Mouse (Mus musculus): ENCODE data around the gene Zfp689. TPM values are rescaled to one million over a fixed set of nuclear protein-coding genes. Genes with fewer than 3 reads are reported as not detected.
"Not testable (repeated sequence)": the region's sequence is repeated elsewhere in the genome, so short reads cannot be mapped to it uniquely, and the experiment has no call there.

Zfp689 gene
- polyA plus RNA-seq, 1 experiment from 2014 or later: 11.7 TPM

DNA sequence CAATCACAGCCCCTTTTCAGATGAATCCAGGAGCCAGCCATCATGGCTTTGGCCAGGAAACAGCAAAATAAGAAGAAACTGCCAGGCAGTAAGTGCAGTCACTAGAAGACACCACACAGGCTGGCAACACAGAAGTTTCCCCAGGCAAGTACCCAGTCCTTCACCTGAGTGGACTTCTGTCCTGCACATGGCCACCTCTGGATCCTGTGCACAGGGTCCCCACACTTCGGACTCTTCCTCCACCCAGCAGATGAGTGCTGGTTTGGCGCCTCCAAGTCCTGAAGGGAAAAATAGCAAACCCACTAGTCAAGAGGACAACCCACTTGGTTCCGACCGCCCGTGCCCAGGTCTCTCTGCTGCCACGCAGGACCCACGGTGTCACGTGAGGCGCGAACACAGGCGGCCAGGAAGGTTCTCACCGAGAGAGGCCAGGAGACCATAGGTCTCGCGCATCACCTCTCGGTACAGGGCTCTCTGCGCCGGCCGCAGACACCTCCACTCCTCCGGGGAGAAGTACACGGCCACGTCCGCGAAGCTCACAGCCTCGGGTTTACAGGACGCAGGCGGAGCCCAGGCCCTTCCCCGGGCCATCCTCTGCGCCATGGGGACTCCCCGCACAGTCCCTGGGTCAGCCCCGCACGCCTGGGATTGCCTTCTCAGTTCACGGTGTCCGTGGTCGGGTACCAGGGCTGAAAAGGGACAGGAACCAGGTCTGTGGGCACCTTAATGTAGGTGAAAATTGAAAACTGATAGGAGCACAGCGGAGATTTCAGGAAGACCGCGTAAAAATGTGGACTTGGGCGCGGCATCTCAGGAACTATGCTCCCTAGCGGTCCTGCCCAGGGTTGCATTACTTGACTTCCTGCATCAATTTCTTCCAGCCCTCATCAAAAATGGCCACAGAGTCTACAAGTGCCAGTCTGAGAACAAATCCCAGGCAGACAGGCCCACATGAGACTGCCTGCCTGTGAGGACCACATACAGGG, 42.7 kb downstream of the Zfp689 start, which contains the start of gene Zfp764:
TSS of gene Zfp764 (minus strand) at position 821 of the 986 bp plus-strand sequence.
- WGBS: 7% methylated on average over 36 of the region's 40 CpGs
- not testable (repeated sequence) for H3K27me3 ChIP-seq (ENCODE audit: control insufficient read depth, insufficient read depth, low read length); H3K27ac ChIP-seq (replicated peaks; ENCODE audit: low read depth, low read length); H3K9me3 ChIP-seq (replicated peaks; ENCODE audit: control insufficient read depth, low read length); H3K36me3 ChIP-seq (replicated peaks; ENCODE audit: control insufficient read depth, insufficient read depth, low read depth, low read length); H3K4me1 ChIP-seq (ENCODE audit: control insufficient read depth, insufficient read depth, low read length)
- peak within 1 kb of the TSS; percentile 82 for H3K4me2 ChIP-seq (ENCODE audit: low read depth, low read length)
- H3K4me3 ChIP-seq (ENCODE audit: low read depth, low read length): peak within 1 kb of the TSS; percentile 42
- peak within 1 kb of the TSS; percentile 75 for H3K9ac ChIP-seq (replicated peaks; ENCODE audit: low read length)
- ATAC-seq (replicated peaks; ENCODE audit: insufficient number of reproducible peaks, low FRiP score, low TSS enrichment, low read depth) (peak; percentile 81), DNase-seq (ENCODE audit: low spot score) (peak; percentile 92)

DNA sequence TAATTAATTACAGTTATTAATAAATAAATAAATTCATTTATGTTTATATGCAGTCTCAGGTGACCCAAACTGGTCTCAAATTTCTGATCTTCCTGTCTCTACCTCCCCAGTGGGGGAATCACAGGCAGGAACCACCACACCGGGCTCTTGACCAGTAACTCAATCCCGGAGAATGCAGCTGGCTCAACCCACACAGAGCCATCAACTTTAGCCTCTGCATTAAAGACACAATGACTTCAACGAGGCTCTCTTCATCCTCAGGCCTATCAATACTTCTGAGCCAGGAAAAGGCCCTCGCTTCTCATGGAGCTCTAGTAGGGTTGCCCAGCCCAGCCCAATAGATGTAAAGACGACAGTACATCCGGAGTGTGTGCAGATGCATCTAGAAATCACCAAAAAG, 44.9 kb downstream of the Zfp689 start:
- not testable (repeated sequence) for H3K9ac ChIP-seq (replicated peaks; ENCODE audit: low read length); H3K27ac ChIP-seq (replicated peaks; ENCODE audit: low read depth, low read length); H3K4me2 ChIP-seq (ENCODE audit: low read depth, low read length); H3K36me3 ChIP-seq (replicated peaks; ENCODE audit: control insufficient read depth, insufficient read depth, low read depth, low read length); H3K9me3 ChIP-seq (replicated peaks; ENCODE audit: control insufficient read depth, low read length); ATAC-seq (replicated peaks; ENCODE audit: insufficient number of reproducible peaks, low FRiP score, low TSS enrichment, low read depth); H3K4me1 ChIP-seq (ENCODE audit: control insufficient read depth, insufficient read depth, low read length); H3K4me3 ChIP-seq (ENCODE audit: low read depth, low read length); DNase-seq (ENCODE audit: low spot score); H3K27me3 ChIP-seq (ENCODE audit: control insufficient read depth, insufficient read depth, low read length)
- 93% methylated on average over 6 of the region's 6 CpGs for WGBS

DNA sequence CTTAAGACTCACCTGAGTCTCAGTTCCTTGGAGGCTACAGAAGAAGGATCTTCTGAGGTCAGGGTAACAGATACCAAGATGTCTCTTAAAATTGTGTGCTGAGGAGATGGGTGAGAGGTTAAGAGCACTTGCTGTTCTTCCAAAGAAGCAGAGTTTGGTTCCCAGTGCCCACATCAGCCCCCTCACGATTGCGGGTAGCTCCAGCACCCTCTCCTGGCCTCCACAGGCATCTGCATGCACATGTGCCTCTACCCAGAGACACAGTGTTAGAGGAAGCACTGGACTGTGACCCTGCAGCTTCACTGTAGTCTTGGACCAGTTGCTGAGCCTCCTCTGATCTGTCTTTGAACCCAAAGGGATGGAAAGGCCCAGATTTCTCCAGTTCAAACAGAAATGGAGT, 46.0 kb downstream of the Zfp689 start:
- no peaks in the 10 kb centered on the region for H3K4me1 ChIP-seq (ENCODE audit: control insufficient read depth, insufficient read depth, low read length)
- no peak overlapping the region for H3K4me3 ChIP-seq (ENCODE audit: low read depth, low read length)
- no peak overlapping the region for H3K9ac ChIP-seq (replicated peaks; ENCODE audit: low read length)
- H3K27me3 ChIP-seq (ENCODE audit: control insufficient read depth, insufficient read depth, low read length): no peaks in the 10 kb centered on the region
- H3K9me3 ChIP-seq (replicated peaks; ENCODE audit: control insufficient read depth, low read length): no peaks in the 10 kb centered on the region
- ATAC-seq (replicated peaks; ENCODE audit: insufficient number of reproducible peaks, low FRiP score, low TSS enrichment, low read depth) (no peak), DNase-seq (ENCODE audit: low spot score) (no peak)
- WGBS: 49% methylated on average over 2 of the region's 2 CpGs
- H3K27ac ChIP-seq (replicated peaks; ENCODE audit: low read depth, low read length): no peak overlapping the region
- no peak overlapping the region for H3K4me2 ChIP-seq (ENCODE audit: low read depth, low read length)
- no peaks in the 10 kb centered on the region for H3K36me3 ChIP-seq (replicated peaks; ENCODE audit: control insufficient read depth, insufficient read depth, low read depth, low read length)

DNA sequence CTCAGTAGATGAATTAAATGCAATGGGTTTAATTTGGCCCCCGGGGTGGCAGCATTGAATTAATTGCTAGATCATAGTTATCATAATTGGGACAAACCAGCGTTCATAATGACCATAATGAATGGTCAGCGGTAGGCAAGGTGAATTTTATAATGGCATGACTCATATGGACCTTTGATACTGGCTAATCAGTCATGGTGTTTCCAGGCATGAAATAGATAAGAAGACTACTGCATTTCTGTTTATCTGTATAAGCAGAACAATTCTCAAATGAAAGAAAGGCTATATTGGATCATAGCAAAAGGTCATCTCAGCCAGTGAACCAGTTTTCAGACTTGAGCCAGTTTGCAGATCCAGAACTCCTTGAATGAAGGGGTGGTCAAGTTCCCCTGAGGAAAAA, 48.6 kb downstream of the Zfp689 start:
- no peak overlapping the region for H3K4me2 ChIP-seq (ENCODE audit: low read depth, low read length)
- no peak overlapping the region for H3K4me3 ChIP-seq (ENCODE audit: low read depth, low read length)
- H3K4me1 ChIP-seq (ENCODE audit: control insufficient read depth, insufficient read depth, low read length): no peaks in the 10 kb centered on the region
- no peak overlapping the region for H3K9ac ChIP-seq (replicated peaks; ENCODE audit: low read length)
- no peak overlapping the region for H3K27ac ChIP-seq (replicated peaks; ENCODE audit: low read depth, low read length)
- ATAC-seq (replicated peaks; ENCODE audit: insufficient number of reproducible peaks, low FRiP score, low TSS enrichment, low read depth) (no peak), DNase-seq (ENCODE audit: low spot score) (no peak)
- H3K36me3 ChIP-seq (replicated peaks; ENCODE audit: control insufficient read depth, insufficient read depth, low read depth, low read length): no peaks in the 10 kb centered on the region
- no peaks in the 10 kb centered on the region for H3K9me3 ChIP-seq (replicated peaks; ENCODE audit: control insufficient read depth, low read length)
- H3K27me3 ChIP-seq (ENCODE audit: control insufficient read depth, insufficient read depth, low read length): no peaks in the 10 kb centered on the region
- WGBS: 59% methylated on average over 3 of the region's 3 CpGs

DNA sequence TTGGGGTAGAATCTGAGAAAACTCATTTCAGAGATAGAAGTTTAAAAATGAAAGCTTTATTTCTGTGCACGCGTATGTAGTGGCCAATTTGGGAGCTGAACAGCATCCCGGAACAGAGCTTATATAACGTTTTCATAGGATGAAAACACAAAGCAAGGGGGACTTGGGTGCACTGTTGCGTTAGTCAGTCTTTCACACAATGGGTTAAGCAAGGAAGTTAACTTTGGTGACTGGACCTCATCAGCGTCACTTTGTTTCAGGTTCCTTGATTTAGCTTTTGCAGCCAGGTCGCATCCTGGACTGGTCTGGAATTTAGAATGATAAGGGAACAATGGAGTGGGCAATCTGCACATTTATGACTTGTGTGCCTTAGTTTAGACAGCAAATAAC, 55.0 kb downstream of the Zfp689 start:
- DNase-seq (ENCODE audit: low spot score) (no peak), ATAC-seq (replicated peaks; ENCODE audit: insufficient number of reproducible peaks, low FRiP score, low TSS enrichment, low read depth) (no peak)
- Histone ChIP-seq H3K4me1 (ENCODE audit: control insufficient read depth, insufficient read depth, low read length) (no peaks in the 10 kb centered on the region), H3K4me2 (ENCODE audit: low read depth, low read length) (peak overlapping the region; percentile 47), H3K27me3 (ENCODE audit: control insufficient read depth, insufficient read depth, low read length) (no peaks in the 10 kb centered on the region), H3K27ac (replicated peaks; ENCODE audit: low read depth, low read length) (0 out of 2 replicates have a peak overlapping the region, but pooled peaks have one; percentile 16), H3K36me3 (replicated peaks; ENCODE audit: control insufficient read depth, insufficient read depth, low read depth, low read length) (no peaks in the 10 kb centered on the region), H3K4me3 (ENCODE audit: low read depth, low read length) (peak overlapping the region; percentile 67), H3K9ac (replicated peaks; ENCODE audit: low read length) (peak overlapping the region; percentile 37), H3K9me3 (replicated peaks; ENCODE audit: control insufficient read depth, low read length) (no peaks in the 10 kb centered on the region)
- WGBS: 26% methylated on average over 7 of the region's 7 CpGs

DNA sequence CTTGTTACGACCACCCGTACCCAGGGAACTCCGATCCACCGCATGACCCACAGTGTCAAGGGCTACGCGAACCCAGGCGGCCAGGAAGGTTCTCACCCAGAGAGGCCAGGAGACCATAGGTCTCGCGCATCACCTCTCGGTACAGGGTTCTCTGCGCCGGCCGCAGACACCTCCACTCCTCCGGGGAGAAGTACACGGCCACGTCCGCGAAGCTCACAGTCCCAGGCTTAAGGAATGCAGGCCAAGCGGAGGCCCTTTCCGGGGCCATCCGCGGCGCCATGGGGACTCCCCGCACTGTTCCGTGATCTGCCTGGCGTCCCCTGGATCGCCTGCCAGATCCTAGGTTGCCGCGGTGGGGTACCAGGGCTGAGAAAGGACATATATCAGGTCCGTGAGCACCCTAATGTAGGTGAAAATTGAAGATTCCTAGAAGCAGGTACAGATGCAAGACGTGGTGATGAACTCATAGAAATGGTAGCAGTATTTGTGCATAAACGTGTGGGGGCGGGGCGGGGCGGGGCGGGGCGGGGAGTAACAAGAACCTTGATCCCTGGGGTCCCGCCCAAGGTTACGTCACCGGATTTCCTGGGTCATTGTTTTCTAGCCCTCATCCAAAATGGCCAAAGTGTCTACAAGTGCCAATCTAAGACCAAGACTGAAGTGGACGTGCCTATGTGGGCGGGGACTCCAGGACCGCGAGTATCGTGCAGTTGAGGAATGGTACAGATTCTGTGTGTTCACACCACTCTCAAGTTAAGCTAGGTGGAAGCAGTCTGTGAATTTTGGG, 55.6 kb downstream of the Zfp689 start, which contains the start of gene E430018J23Rik:
TSS of gene E430018J23Rik (minus strand) at position 473 of the 787 bp plus-strand sequence.
- WGBS: under 1% methylated on average over 45 of the region's 45 CpGs
- Histone ChIP-seq H3K4me2 (ENCODE audit: low read depth, low read length) (peak within 1 kb of the TSS; percentile 83), H3K4me3 (ENCODE audit: low read depth, low read length) (peak within 1 kb of the TSS; percentile 67), H3K9me3 (replicated peaks; ENCODE audit: control insufficient read depth, low read length) (no peaks in the 10 kb centered on the region), H3K9ac (replicated peaks; ENCODE audit: low read length) (peak within 1 kb of the TSS; percentile 72), H3K27me3 (ENCODE audit: control insufficient read depth, insufficient read depth, low read length) (no peaks in the 10 kb centered on the region), H3K36me3 (replicated peaks; ENCODE audit: control insufficient read depth, insufficient read depth, low read depth, low read length) (no peaks in the 10 kb centered on the region), H3K27ac (replicated peaks; ENCODE audit: low read depth, low read length) (peak within 1 kb of the TSS; percentile 16; the same call in 1 of the 2 replicates), H3K4me1 (ENCODE audit: control insufficient read depth, insufficient read depth, low read length) (no peaks in the 10 kb centered on the region)
- ATAC-seq (replicated peaks; ENCODE audit: insufficient number of reproducible peaks, low FRiP score, low TSS enrichment, low read depth) (peak; percentile 95), DNase-seq (ENCODE audit: low spot score) (peak; percentile 99)

DNA sequence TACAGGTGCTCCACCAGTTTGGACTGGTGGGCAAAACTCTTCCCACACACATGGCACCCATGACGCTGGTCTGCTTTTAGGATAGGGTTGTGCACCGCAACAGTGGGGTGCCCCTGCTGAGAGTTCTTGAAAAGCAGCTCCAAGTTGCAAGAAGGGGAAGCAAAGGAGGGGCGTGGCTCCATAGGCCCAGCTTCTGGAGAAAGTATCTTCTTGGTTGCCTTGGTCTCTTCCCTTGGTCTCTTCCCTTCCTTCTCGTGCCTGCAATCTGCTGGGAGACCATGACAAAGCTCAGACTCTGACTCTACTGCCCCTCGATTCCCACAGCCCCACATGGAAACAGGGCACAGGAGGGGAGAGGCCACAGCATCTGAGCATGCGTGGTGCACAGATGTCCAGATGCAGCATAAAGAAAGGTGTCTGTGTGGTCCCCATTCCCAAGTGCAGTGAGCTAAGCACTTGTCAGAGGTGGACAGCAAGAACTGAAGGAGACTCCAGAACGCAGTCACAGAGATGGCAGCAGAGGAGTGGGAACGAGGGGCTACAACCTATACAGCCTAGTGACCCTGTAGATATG, 56.6 kb downstream of the Zfp689 start:
- H3K4me2 ChIP-seq (ENCODE audit: low read depth, low read length): peak overlapping the region; percentile 83
- no peaks in the 10 kb centered on the region for H3K27me3 ChIP-seq (ENCODE audit: control insufficient read depth, insufficient read depth, low read length)
- no peaks in the 10 kb centered on the region for H3K4me1 ChIP-seq (ENCODE audit: control insufficient read depth, insufficient read depth, low read length)
- H3K4me3 ChIP-seq (ENCODE audit: low read depth, low read length): no peak overlapping the region
- no peaks in the 10 kb centered on the region for H3K36me3 ChIP-seq (replicated peaks; ENCODE audit: control insufficient read depth, insufficient read depth, low read depth, low read length)
- 88% methylated on average over 8 of the region's 8 CpGs for WGBS
- no peaks in the 10 kb centered on the region for H3K9me3 ChIP-seq (replicated peaks; ENCODE audit: control insufficient read depth, low read length)
- DNase-seq (ENCODE audit: low spot score) (no peak), ATAC-seq (replicated peaks; ENCODE audit: insufficient number of reproducible peaks, low FRiP score, low TSS enrichment, low read depth) (no peak)
- no peak overlapping the region for H3K27ac ChIP-seq (replicated peaks; ENCODE audit: low read depth, low read length)
- peak overlapping the region; percentile 72; the same call in 1 of the 2 replicates for H3K9ac ChIP-seq (replicated peaks; ENCODE audit: low read length)

Measured in embryonic facial prominence, embryonic 11.5 days (tissue).